Mouse (Mus musculus) bone marrow macrophage, adult 2 months (primary cell): ENCODE measurements at regions not wholly inside any gene's neighbourhood (a gene's known extent, or its start where the extent isn't known, plus 50 kb on each side); places are given as distances from the start of the nearest gene placed in this dataset.
"Not testable (repeated sequence)": the region's sequence is repeated elsewhere in the genome, so short reads cannot be mapped to it uniquely, and the experiment has no call there.

Source experiments
- H3K27ac ChIP-seq: 2 replicates; pipeline ENCODE4 v1.5.1; 2012; ENCODE audit warnings: low read depth, low read length; ENCODE audit not compliant: insufficient read depth
- H3K4me1 ChIP-seq: 2 replicates; pipeline ENCODE4 v1.6.1; 2012; ENCODE audit warnings: low read length; ENCODE audit not compliant: control insufficient read depth, insufficient read depth
- H3K4me3 ChIP-seq: 2 replicates; pipeline ENCODE4 v1.5.1; 2012; ENCODE audit warnings: mild to moderate bottlenecking, low read length, moderate library complexity; ENCODE audit not compliant: insufficient read depth
- CTCF ChIP-seq: IDR thresholded peaks from 2 replicates; pipeline ENCODE4 v1.5.1; 2012; ENCODE audit warnings: low read depth, mild to moderate bottlenecking, low read length, moderate library complexity
- POLR2A ChIP-seq: IDR thresholded peaks from 2 replicates; pipeline ENCODE4 v1.6.1; 2012; ENCODE audit warnings: mild to moderate bottlenecking, low read depth, low read length, borderline replicate concordance

DNA sequence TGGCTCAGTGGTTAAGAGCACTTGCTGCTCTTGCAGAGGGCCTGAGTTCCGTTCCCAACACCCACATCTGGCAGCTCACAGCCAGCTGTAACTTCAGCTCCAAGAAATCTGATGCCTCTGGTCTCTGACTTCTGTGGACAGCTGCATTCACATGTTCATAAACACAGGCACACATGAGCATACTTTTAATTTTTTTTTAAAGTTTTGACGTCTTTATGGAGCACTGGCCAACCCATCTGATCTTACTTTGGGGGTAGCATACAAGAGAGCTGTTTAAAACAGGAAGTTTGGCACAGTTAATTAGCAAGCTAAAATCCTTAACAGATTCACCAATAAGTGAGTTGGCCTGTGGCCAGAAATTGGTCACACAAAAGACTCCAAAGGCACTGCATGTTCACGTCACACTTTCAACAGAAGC lies 81.2 kb upstream of the Atl2 start:
- TF ChIP-seq CTCF: no peak
- TF ChIP-seq POLR2A: no peak
- H3K27ac ChIP-seq: no peak overlapping the region
- peaks cover 5% of the 10 kb centered on the region; the same call in 1 of the 2 replicates for H3K4me1 ChIP-seq
- no peak overlapping the region for H3K4me3 ChIP-seq

DNA sequence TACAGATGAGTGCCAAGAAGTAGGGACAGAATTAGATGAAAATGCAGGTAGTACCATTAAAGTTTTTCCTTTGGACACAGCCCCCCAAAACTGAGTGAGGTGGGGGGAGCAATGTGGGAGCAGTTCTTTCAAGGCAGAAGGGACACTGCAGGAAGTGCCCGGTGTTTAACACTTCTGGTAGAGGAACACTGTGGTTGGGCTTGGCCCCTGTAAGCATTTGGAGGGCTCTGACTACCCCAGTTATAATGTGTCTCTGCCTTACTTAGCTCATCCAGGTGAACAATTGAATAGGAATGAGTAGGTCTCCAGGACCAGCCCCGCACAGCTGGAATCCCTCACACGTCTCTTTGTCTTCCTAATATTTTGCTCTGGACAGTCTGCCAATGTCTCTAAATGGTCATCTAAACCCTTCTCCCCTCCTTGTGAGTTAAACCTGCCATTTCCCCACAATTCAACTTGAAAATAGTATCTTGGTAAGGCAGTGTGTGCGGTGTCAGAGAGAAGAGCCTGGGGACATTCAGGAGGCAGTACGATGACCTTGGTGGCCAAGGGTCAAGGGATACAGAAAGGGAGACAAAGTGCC lies 80.7 kb upstream of the Atl2 start:
- no peak for TF ChIP-seq POLR2A
- no peak for TF ChIP-seq CTCF
- H3K27ac ChIP-seq: no peak overlapping the region
- H3K4me1 ChIP-seq: peaks cover 5% of the 10 kb centered on the region; the same call in 1 of the 2 replicates
- H3K4me3 ChIP-seq: no peak overlapping the region

DNA sequence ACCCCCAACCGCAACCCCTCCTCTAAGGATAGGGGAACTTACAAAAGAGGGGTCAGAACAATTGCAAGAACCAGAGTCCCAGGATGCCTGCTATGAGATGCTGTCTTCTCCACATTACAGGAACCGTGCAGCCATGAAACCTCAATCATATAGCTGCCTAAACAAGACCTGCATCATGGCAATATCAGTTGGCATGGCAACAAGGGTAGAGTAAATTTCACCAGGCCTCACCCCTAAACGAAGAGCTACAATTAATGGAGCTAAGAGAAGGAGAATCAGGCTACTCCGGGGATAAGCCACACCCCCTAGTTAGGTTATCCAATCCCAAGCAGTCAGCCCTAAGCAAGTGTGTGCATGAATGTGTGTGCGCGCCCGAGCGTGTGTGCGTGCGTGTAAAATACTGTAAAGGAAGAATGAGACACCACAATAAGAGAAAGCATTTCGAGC lies 80.1 kb upstream of the Atl2 start:
- H3K4me1 ChIP-seq: peaks cover 5% of the 10 kb centered on the region; the same call in 1 of the 2 replicates
- H3K27ac ChIP-seq: no peak overlapping the region
- no peak overlapping the region for H3K4me3 ChIP-seq
- TF ChIP-seq CTCF: no peak
- TF ChIP-seq POLR2A: no peak

DNA sequence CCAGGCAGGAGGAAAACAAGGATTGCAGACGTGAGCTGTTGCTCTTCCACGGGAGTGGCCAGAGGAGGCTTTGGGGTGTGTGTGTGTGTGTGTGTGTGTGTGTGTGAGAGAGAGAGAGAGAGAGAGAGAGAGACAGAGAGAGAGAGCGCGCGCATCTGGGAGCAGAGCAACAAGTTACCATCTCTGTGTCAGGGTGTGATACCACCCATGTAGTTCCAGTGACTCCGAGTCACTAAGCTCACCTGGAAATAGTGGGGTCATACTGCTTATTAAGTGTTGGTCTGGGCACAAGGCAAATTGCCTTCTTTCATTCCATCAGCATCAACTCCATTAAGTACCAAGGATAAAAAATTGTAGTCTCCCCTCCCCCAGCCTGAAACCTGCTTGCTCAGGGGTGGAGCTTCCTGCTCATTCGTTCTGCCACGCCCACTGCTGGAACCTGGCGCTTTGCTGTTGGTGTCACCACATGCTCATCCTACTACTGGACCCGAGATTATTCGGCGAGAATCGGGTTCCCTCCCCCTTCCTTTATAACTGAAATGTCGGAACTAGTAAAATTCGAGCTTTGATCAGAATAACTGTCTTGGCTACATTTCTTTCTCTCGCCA lies 79.3 kb upstream of the Atl2 start:
- not testable (repeated sequence) for H3K27ac ChIP-seq, H3K4me3 ChIP-seq, H3K4me1 ChIP-seq

DNA sequence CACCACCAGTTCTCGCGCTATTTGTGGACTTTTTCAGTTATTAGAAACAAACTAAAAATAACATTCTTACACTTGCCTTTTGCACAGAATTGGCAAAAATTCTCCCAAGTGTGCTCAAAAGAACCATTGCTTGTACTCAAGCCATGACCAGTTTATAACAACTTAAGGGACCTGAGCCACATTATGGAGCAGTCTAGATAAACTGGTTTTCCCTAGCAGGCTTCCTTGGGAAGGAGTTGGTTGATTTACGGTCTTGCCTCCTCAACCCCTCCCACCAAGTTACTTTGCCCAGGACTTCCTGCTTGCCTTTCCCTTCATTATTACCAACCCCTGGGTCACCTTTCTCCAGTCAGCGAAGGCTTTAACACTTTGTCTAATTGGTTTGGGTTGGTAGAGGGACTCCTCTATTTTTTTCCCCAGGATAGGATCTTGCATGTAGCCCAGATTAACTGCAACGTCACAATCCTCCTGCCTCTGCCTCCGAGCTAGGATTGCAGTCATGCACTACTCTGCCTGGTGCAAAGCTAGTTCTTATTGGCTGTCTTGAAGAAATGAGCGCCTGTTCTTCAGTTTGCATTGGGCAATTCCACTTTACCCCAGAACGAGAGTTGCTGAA lies 75.9 kb upstream of the Atl2 start:
- TF ChIP-seq CTCF: no peak
- TF ChIP-seq POLR2A: no peak
- no peak overlapping the region for H3K4me3 ChIP-seq
- no peak overlapping the region for H3K27ac ChIP-seq
- peaks cover 5% of the 10 kb centered on the region; the same call in 1 of the 2 replicates for H3K4me1 ChIP-seq

DNA sequence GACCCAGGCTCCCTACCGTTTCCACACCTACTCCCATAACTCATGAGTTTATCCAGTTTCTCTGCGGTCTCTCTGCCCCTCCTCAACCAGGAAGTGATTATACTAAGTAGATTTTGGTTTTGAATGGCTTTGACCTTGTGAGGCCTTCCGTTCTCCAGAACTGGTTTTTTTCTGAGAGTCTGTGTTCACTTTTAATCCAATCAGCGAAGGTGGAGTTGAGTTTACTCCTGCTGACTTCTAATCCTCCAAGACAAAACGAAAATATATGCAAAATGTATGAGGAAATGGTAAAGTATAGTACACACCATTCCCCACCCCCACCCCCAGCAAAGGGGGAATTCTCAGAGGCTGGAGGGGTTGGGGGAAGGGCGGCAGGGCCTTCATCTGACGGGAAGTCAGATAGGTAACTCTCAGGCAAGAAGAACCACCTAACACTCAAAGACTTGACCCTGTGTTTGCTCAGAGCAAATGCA lies 73.6 kb upstream of the Atl2 start:
- Histone ChIP-seq H3K27ac (no peak overlapping the region), H3K4me1 (no peaks in the 10 kb centered on the region), H3K4me3 (no peak overlapping the region)
- TF ChIP-seq POLR2A (no peak), CTCF (no peak)

DNA sequence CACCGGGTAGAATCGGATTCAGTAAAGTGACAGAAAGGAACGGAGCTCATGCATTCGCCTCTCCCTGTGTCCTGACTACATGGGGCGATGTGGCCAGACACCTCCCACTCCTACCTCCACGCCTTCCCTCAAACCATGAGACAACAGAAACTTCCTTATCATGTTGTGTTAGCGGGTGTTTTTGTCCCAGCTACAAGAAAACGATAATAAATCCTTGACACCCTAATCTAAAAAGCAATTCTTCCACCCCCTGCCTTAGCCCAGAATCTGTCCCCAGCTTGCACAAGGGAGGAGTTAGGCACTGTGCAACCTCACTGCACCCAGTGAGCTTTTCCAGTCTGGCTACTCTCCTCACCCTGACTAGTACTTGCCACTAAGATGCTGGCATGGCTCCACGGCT lies 72.9 kb upstream of the Atl2 start:
- TF ChIP-seq POLR2A: no peak
- no peak for TF ChIP-seq CTCF
- Histone ChIP-seq H3K4me1 (no peaks in the 10 kb centered on the region), H3K4me3 (no peak overlapping the region), H3K27ac (no peak overlapping the region)

DNA sequence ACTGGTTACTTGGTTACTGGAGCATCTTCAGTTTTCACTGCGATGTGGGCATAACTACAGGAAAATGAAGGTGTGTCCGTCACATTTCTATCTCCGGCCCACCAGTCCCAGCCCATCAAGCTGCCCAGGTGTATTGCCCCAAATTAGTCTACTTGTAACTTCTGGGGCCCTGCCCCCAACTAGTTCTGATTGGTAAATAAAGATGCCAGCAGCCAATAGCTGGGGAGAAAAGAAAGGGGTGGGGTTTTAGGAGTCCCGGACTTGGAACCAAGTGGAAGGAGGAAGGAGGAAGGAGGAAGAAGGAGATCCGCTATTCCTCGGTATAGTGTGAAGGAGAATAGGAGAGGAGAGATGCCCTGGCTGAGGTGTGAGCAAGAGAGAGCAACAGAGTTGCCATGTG lies 71.1 kb upstream of the Atl2 start:
- Histone ChIP-seq H3K4me3 (no peak overlapping the region), H3K4me1 (no peaks in the 10 kb centered on the region), H3K27ac (no peak overlapping the region)
- TF ChIP-seq POLR2A (no peak), CTCF (no peak)

DNA sequence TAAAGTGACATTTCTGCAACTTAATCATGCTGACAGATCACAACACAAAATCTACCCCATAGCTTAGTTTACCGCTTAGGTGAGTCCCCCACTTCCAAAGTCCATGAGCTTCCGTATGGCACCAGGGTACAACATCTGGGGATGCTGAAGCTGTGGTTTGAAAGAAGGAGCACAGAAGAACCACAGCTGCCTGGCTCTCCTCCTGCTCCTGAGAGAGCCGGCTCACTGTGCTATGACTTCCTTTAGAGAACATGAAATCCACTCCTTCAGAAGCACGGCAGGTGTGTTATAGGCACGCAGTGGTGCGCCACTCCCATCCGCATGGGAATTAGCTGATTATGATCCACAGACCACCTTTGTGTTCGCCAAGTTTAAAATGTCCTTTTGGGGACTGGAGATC lies 69.7 kb upstream of the Atl2 start:
- no peaks in the 10 kb centered on the region for H3K4me1 ChIP-seq

DNA sequence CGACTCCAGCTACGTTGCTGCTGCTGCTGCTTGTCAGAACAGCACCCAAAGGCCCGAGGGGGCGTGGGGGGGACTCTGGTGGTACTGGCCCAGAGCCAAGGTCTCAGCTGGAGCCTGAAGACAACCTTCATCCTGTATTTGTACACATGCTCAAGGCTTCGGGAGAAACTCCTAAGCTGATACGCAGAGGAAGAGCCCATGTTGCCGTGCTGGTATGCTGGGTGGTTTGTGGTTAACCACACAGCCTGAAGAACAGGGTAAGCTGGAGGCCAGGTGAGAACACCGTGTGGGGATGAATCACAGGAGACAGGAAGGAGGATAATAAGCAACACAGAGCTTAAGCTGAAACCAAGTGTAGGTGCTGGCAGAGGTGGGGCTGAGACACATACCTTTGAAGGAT lies 68.9 kb upstream of the Atl2 start:
- Histone ChIP-seq H3K4me1 (no peaks in the 10 kb centered on the region), H3K27ac (no peak overlapping the region), H3K4me3 (no peak overlapping the region)
- TF ChIP-seq CTCF (no peak), POLR2A (no peak)

More for the DNA sequence above, 69.7 kb upstream of the Atl2 start:
- Histone ChIP-seq H3K27ac (no peak overlapping the region), H3K4me3 (no peak overlapping the region)
- TF ChIP-seq POLR2A: no peak
- TF ChIP-seq CTCF: no peak

DNA sequence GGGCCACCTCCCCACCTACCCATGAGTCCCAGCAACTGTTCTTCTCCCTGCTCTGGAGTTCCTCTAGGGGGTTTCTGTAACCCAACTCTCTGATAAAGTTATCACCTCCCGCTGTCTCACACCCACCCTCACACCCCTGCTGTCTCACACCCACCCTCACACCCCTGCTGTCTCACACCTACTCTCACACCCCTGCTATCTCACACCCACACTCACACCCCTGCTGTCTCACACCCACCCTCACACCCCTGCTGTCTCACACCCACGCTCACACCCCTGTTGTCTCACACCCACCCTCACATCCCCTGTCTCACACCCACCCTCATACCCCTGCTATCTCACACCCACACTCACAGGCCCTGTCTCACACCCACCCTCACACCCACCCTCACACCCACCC lies 67.4 kb upstream of the Atl2 start:
- TF ChIP-seq CTCF (no peak), POLR2A (no peak)
- no peak overlapping the region for H3K4me3 ChIP-seq
- H3K27ac ChIP-seq: no peak overlapping the region
- no peaks in the 10 kb centered on the region for H3K4me1 ChIP-seq
